Mouse (Mus musculus) embryonic stem cell, embryonic (primary cell): ENCODE results near the gene Stag1.

ENCODE experiments used
- CTCF ChIA-PET, 4 experiments: fragments of 300-600 bp in 2 of 4; fragments of 350-600 bp in 2 of 4; sonication (Branson Sonifier 250); formaldehyde crosslinking; loops; one replicate each; lab custom pipeline; 2022; ENCODE audit warnings: inconsistent platforms in 2 of 4; lab: Charles Lee
- POLR2A ChIA-PET, 4 experiments: fragments of 300-600 bp in 2 of 4; fragments of 350-600 bp in 2 of 4; sonication (Branson Sonifier 250); formaldehyde crosslinking; loops; one replicate each; lab custom pipeline; 2022; ENCODE audit warnings: antibody characterized with exemption in 4 of 4, inconsistent platforms in 1 of 4; lab: Charles Lee

Gene Stag1

GRCm38 (mm10) chr9:100642840-100643697 is 45.5 kb downstream of the Stag1 start:
- ChIA-PET POLR2A (interaction anchor here (0.6 to 5.4 kb wide), 143 partner anchors 9 to 1983 kb away, joined by 3 to 187 read pairs (median 5); partner anchors contain the start of genes Nck1 (in 4 of the 4), Stag1 (in 4 of the 4), Slc35g2 (in 3 of the 4) and Il20rb (in 2 of the 4)), CTCF (interaction anchor here (0.5 to 2.9 kb wide), 66 partner anchors 10 to 1208 kb away, joined by 3 to 36 read pairs (median 4); partner anchors contain the start of genes Nck1 (in 4 of the 4), Stag1 (in 2 of the 4) and Slc35g2 (in 1 of the 4))

- ChIA-PET POLR2A (interaction anchor here (0.6 to 5.4 kb wide), 100 partner anchors 9 to 1078 kb away, joined by 3 to 187 read pairs (median 6); partner anchors contain the start of genes Nck1 (in 4 of the 4), Stag1 (in 4 of the 4), Pccb (in 2 of the 4) and Slc35g2 (in 2 of the 4)), CTCF (interaction anchor here (0.8 to 2.9 kb wide), 32 partner anchors 10 to 361 kb away, joined by 3 to 36 read pairs (median 6); partner anchors contain the start of genes Nck1 (in 3 of the 4), Stag1 (in 2 of the 4) and Slc35g2 (in 1 of the 4))
Observed at GRCm38 (mm10) chr9:100644071-100644771, 46.6 kb downstream of the Stag1 start.

- POLR2A ChIA-PET, result interaction anchor here (0.7 to 5.4 kb wide), 57 partner anchors 8 to 1079 kb away, joined by 3 to 187 read pairs (median 7); partner anchors contain the start of genes Nck1 (in 3 of the 4), Pccb (in 2 of the 4), Stag1 (in 2 of the 4) and Slc35g2 (in 1 of the 4)
- CTCF ChIA-PET, result interaction anchor here in 2 of 4 experiments (0.7 to 2.5 kb wide), 5 partner anchors 99 to 357 kb away, joined by 3 to 11 read pairs (median 6); partner anchors contain the start of gene Nck1 (in 1 of the 2)
Observed at GRCm38 (mm10) chr9:100645026-100645940, 47.7 kb downstream of the Stag1 start.

- ChIA-PET CTCF (interaction anchor here in 1 of 4 experiments (0.6 kb wide), 1 partner anchor 288 kb away, joined by 3 read pairs; no protein-coding TSS in a partner anchor), POLR2A (interaction anchor here in 2 of 4 experiments (0.7 to 5.2 kb wide), 10 partner anchors 18 to 101 kb away, joined by 3 to 70 read pairs (median 4); partner anchors contain the start of genes Nck1 (in 1 of the 2) and Stag1 (in 1 of the 2))
Observed at GRCm38 (mm10) chr9:100646276-100646675, 48.7 kb downstream of the Stag1 start.

GRCm38 (mm10) chr9:100647774-100648323 is 50.3 kb downstream of the Stag1 start:
- ChIA-PET POLR2A (interaction anchor here in 1 of 4 experiments (1.3 to 1.8 kb wide), 5 partner anchors 8 to 96 kb away, joined by 3 to 5 read pairs (median 4); no protein-coding TSS in a partner anchor), CTCF (interaction anchor here in 1 of 4 experiments (0.5 kb wide), 1 partner anchor 100 kb away, joined by 3 read pairs; no protein-coding TSS in a partner anchor)

GRCm38 (mm10) chr9:100654104-100654503 is 56.5 kb downstream of the Stag1 start:
- CTCF ChIA-PET, result interaction anchor here in 2 of 4 experiments (0.7 to 1.9 kb wide), 3 partner anchors 11 to 32 kb away, joined by 3 to 9 read pairs (median 3); no protein-coding TSS in a partner anchor

GRCm38 (mm10) chr9:100656058-100656457 is 58.5 kb downstream of the Stag1 start:
- POLR2A ChIA-PET, result interaction anchor here in 3 of 4 experiments (0.9 to 5.8 kb wide), 6 partner anchors 9 to 13 kb away, joined by 3 to 88 read pairs (median 4); no protein-coding TSS in a partner anchor
- CTCF ChIA-PET, result interaction anchor here in 1 of 4 experiments (0.6 kb wide), 1 partner anchor 13 kb away, joined by 3 read pairs; no protein-coding TSS in a partner anchor

More at GRCm38 (mm10) chr9:100654104-100654503, 56.5 kb downstream of the Stag1 start:
- POLR2A ChIA-PET, result interaction anchor here (0.5 to 5.8 kb wide), 16 partner anchors 9 to 120 kb away, joined by 3 to 88 read pairs (median 3); partner anchors contain the start of gene Stag1 (in 1 of the 4)

GRCm38 (mm10) chr9:100660587-100660986 is 63.0 kb downstream of the Stag1 start:
- ChIA-PET POLR2A (no interaction called here), CTCF (no interaction called here)

GRCm38 (mm10) chr9:100663473-100664134 is 66.0 kb downstream of the Stag1 start:
- ChIA-PET POLR2A (interaction anchor here in 3 of 4 experiments (1.0 to 2.6 kb wide), 4 partner anchors 9 to 20 kb away, joined by 3 to 7 read pairs (median 4); no protein-coding TSS in a partner anchor), CTCF (no interaction called here)

- POLR2A ChIA-PET, result interaction anchor here in 1 of 4 experiments (0.5 to 2.8 kb wide), 6 partner anchors 10 to 32 kb away, joined by 3 to 21 read pairs (median 4); no protein-coding TSS in a partner anchor
- CTCF ChIA-PET, result interaction anchor here in 1 of 4 experiments (0.9 kb wide), 1 partner anchor 16 kb away, joined by 3 read pairs; no protein-coding TSS in a partner anchor
Observed at GRCm38 (mm10) chr9:100670151-100670550, 72.6 kb downstream of the Stag1 start.

GRCm38 (mm10) chr9:100679036-100679435 is 81.4 kb downstream of the Stag1 start:
- ChIA-PET POLR2A (interaction anchor here in 1 of 4 experiments (1.0 to 1.1 kb wide), 2 partner anchors 10 to 18 kb away, joined by 3 read pairs; no protein-coding TSS in a partner anchor), CTCF (no interaction called here)

GRCm38 (mm10) chr9:100682285-100682684 is 84.7 kb downstream of the Stag1 start:
- POLR2A ChIA-PET, result interaction anchor here in 1 of 4 experiments (4.5 kb wide), 1 partner anchor 39 kb away, joined by 25 read pairs; no protein-coding TSS in a partner anchor
- CTCF ChIA-PET, result interaction anchor here in 1 of 4 experiments (0.6 kb wide), 1 partner anchor 36 kb away, joined by 3 read pairs; no protein-coding TSS in a partner anchor

- POLR2A ChIA-PET, result interaction anchor here in 2 of 4 experiments (0.6 to 4.5 kb wide), 2 partner anchors 43 to 414 kb away, joined by 3 to 25 read pairs; no protein-coding TSS in a partner anchor
- CTCF ChIA-PET, result interaction anchor here in 1 of 4 experiments (0.6 kb wide), 1 partner anchor 32 kb away, joined by 3 read pairs; no protein-coding TSS in a partner anchor
Observed at GRCm38 (mm10) chr9:100685769-100686487, 88.3 kb downstream of the Stag1 start.

- CTCF ChIA-PET, result no interaction called here
- POLR2A ChIA-PET, result no interaction called here
Observed at GRCm38 (mm10) chr9:100689765-100690316, 92.2 kb downstream of the Stag1 start.
